ENCODE assay signal across 9 mouse cellular contexts in the genomic region with DNA sequence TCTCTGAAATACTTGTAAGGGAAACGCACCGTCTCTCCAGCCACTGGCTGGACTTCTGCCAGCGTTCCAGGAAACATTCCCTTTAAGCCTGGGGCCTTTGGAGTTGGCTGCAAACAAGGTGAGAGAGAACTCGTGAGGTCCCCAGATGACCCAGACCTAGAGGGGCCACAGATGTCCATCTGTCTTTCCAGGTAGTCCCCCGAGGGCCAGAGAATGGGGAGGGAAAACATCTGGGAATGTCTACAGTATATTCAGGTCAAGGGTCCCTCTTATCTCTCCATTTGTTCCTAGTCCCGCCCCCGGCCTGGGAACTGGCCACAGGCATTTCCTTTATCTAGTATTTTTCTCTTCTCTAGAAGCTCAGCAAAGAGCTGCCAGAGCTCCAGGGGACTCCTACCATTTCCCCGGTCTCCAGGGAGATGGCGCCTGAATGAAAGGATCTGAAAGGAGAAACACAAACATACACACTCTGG. TPM values are rescaled to one million over a fixed set of nuclear protein-coding genes. Genes with fewer than 3 reads are reported as not detected.
A peak's percentile ranks its signal among the peaks of the same experiment; 100 is the strongest.
DNase-seq lines count a peak whose midpoint lies in the region; ATAC-seq lines count a peak whose summit lies in the region.
"Had no signal": no experiment of that assay in that cellular context is flagged by ENCODE, and none has a peak within 500 bp of the region (broad histone marks: within the 10 kb centered on the region; RNA-seq: fewer than 3 reads in every experiment).

No protein-coding gene starts in this region.

- H3K4me2 ChIP-seq in limb, embryonic 12.5 days: peak overlapping the region; percentile 10; the same call in 1 of the 2 replicates
- 0 out of 2 replicates have a peak overlapping the region, but pooled peaks have one; percentile 2 for H3K4me2 ChIP-seq in forebrain, embryonic 13.5 days
- H3K4me2 ChIP-seq in hindbrain, embryonic 16.5 days (ENCODE audit: low read length): peak overlapping the region; percentile 39
- peak overlapping the region; percentile 34 for H3K4me2 ChIP-seq in liver, embryonic 12.5 days

- no peaks in the 10 kb centered on the region for H3K27me3 ChIP-seq in limb, embryonic 12.5 days
- H3K27me3 ChIP-seq in limb, embryonic 10.5 days (ENCODE audit: low read depth, poor library complexity, severe bottlenecking): no peaks in the 10 kb centered on the region
- H3K27me3 ChIP-seq in forebrain, embryonic 13.5 days: no peaks in the 10 kb centered on the region
- no peaks in the 10 kb centered on the region for H3K27me3 ChIP-seq in hindbrain, embryonic 16.5 days (replicated peaks; ENCODE audit: control insufficient read depth, insufficient read depth, low read length)
- H3K27me3 ChIP-seq in liver, embryonic 12.5 days (replicated peaks): no peaks in the 10 kb centered on the region

- no peaks in the 10 kb centered on the region for H3K9me3 ChIP-seq in limb, embryonic 12.5 days
- no peaks in the 10 kb centered on the region for H3K9me3 ChIP-seq in limb, embryonic 10.5 days (replicated peaks)
- H3K9me3 ChIP-seq in forebrain, embryonic 13.5 days (replicated peaks): no peaks in the 10 kb centered on the region
- H3K9me3 ChIP-seq in hindbrain, embryonic 16.5 days (ENCODE audit: control insufficient read depth, low read length): no peaks in the 10 kb centered on the region
- H3K9me3 ChIP-seq in liver, embryonic 12.5 days (replicated peaks): no peaks in the 10 kb centered on the region

- no peak overlapping the region for H3K4me3 ChIP-seq in limb, embryonic 12.5 days (replicated peaks)
- H3K4me3 ChIP-seq in limb, embryonic 10.5 days: no peak overlapping the region
- H3K4me3 ChIP-seq in forebrain, embryonic 13.5 days: no peak overlapping the region
- H3K4me3 ChIP-seq in hindbrain, embryonic 16.5 days (ENCODE audit: low read length): no peak overlapping the region; the same call in 1 of the 2 replicates
- H3K4me3 ChIP-seq in liver, embryonic 12.5 days: no peak overlapping the region

- no peak overlapping the region for H3K27ac ChIP-seq in limb, embryonic 12.5 days
- no peak overlapping the region for H3K27ac ChIP-seq in limb, embryonic 10.5 days
- H3K27ac ChIP-seq in forebrain, embryonic 13.5 days: no peak overlapping the region
- peak overlapping the region; percentile 56 for H3K27ac ChIP-seq in hindbrain, embryonic 16.5 days (ENCODE audit: low read depth, low read length)
- H3K27ac ChIP-seq in liver, embryonic 12.5 days: no peak overlapping the region; the same call in 1 of the 2 replicates

- H3K9ac ChIP-seq in limb, embryonic 12.5 days (replicated peaks): no peak overlapping the region
- H3K9ac ChIP-seq in forebrain, embryonic 13.5 days: no peak overlapping the region
- H3K9ac ChIP-seq in hindbrain, embryonic 16.5 days (ENCODE audit: low read depth, low read length): no peak overlapping the region
- no peak overlapping the region for H3K9ac ChIP-seq in liver, embryonic 12.5 days

- no peak for DNase-seq in limb, embryonic 10.5 days (ENCODE audit: low spot score)
- DNase-seq in right cerebral cortex, adult 2 months (ENCODE audit: low spot score in 2 of 2): peak; percentile 15 to 17
- no peak for DNase-seq in T-cell, adult 2 months (ENCODE audit: low spot score)

- no peaks in the 10 kb centered on the region for H3K36me3 ChIP-seq in limb, embryonic 12.5 days
- H3K36me3 ChIP-seq in limb, embryonic 10.5 days: no peaks in the 10 kb centered on the region
- no peaks in the 10 kb centered on the region for H3K36me3 ChIP-seq in forebrain, embryonic 13.5 days (ENCODE audit: poor library complexity, severe bottlenecking)
- H3K36me3 ChIP-seq in hindbrain, embryonic 16.5 days (ENCODE audit: control insufficient read depth, insufficient read depth, low read length): no peaks in the 10 kb centered on the region
- no peaks in the 10 kb centered on the region for H3K36me3 ChIP-seq in liver, embryonic 12.5 days

- ATAC-seq in limb, embryonic 12.5 days (ENCODE audit: insufficient number of reproducible peaks, insufficient read depth, low FRiP score, low TSS enrichment, low read depth): no peak
- ATAC-seq in forebrain, embryonic 13.5 days: 0 out of 2 replicates have a peak, but pooled peaks have one; percentile 16
- peak; percentile 73 for ATAC-seq in hindbrain, embryonic 16.5 days
- ATAC-seq in liver, embryonic 12.5 days: no peak
- ATAC-seq in cerebellum, adult (ENCODE audit: insufficient number of reproducible peaks, low FRiP score, low TSS enrichment): no peak
- ATAC-seq: Patski had no signal

- 46% methylated on average over 9 of the region's 9 CpGs for WGBS in limb, embryonic 12.5 days
- WGBS in limb, embryonic 10.5 days: 40% methylated on average over 9 of the region's 9 CpGs
- WGBS in forebrain, embryonic 13.5 days: 46% methylated on average over 9 of the region's 9 CpGs
- WGBS in hindbrain, embryonic 16.5 days: 34% methylated on average over 9 of the region's 9 CpGs
- WGBS in liver, embryonic 12.5 days (ENCODE audit: insufficient replicate concordance): 23% methylated on average over 9 of the region's 9 CpGs

- H3K4me1 ChIP-seq in limb, embryonic 12.5 days (replicated peaks): peaks cover 5% of the 10 kb centered on the region
- peaks cover 7% of the 10 kb centered on the region for H3K4me1 ChIP-seq in limb, embryonic 10.5 days
- peaks cover 7% of the 10 kb centered on the region; the same call in 1 of the 2 replicates for H3K4me1 ChIP-seq in forebrain, embryonic 13.5 days
- no peaks in the 10 kb centered on the region for H3K4me1 ChIP-seq in hindbrain, embryonic 16.5 days (ENCODE audit: control insufficient read depth, insufficient read depth, low read depth, low read length)
- no peaks in the 10 kb centered on the region for H3K4me1 ChIP-seq in liver, embryonic 12.5 days

RNA-seq across cellular contexts. Expression of a gene that starts 33.9 kb away (rescaled TPM):
- polyA plus RNA-seq in limb, embryonic 12.5 days (2016; fragmentation: Nextera tagmentation; extraction: Ambion mirVana): 26.8 and 35.6 TPM in 2 replicates
- 37.5 and 45.9 TPM in 2 replicates for polyA plus RNA-seq in limb, embryonic 10.5 days (2016; fragmentation: Nextera tagmentation; extraction: Ambion mirVana)
- polyA plus RNA-seq in forebrain, embryonic 13.5 days (2015; fragmentation: Nextera tagmentation; extraction: Ambion mirVana): 28.1 and 29.1 TPM in 2 replicates
- polyA plus RNA-seq in hindbrain, embryonic 16.5 days (2015; fragmentation: Nextera tagmentation; extraction: Ambion mirVana): 31.8 and 34.8 TPM in 2 replicates
- 9.4 and 10.2 TPM in 2 replicates for polyA plus RNA-seq in liver, embryonic 12.5 days (2016; fragmentation: Nextera tagmentation; extraction: Ambion mirVana)

Comparison
In these comparisons a context has a peak if more than half of its experiments do, and no peak if none do; other contexts are left out.
1. ATAC-seq: peak in forebrain, embryonic 13.5 days (single experiment) and hindbrain, embryonic 16.5 days (single experiment); none in limb, embryonic 12.5 days (single experiment), liver, embryonic 12.5 days (single experiment) and cerebellum, adult (single experiment).
2. DNase-seq: peak in right cerebral cortex, adult 2 months (2 of 2); none in limb, embryonic 10.5 days (single experiment) and T-cell, adult 2 months (single experiment).
3. Peak in every context shown above with its lines, with median percentiles within 50 percentile points of each other: H3K4me2 ChIP-seq.